Mouse (Mus musculus) ES-E14 (cell line): Measurements from ENCODE around the gene Nudt13. TPM values are rescaled to one million over a fixed set of nuclear protein-coding genes. Genes with fewer than 3 reads are reported as not detected.

ENCODE experiments used
- DNase-seq: peaks from one replicate; pipeline ENCODE4 v3.0.0-alpha.2; 2013; ENCODE audit warnings: low read depth, low spot score
- H3K27ac ChIP-seq: 2 replicates; pipeline ENCODE4 v1.5.1; 2012; ENCODE audit warnings: low read depth, mild to moderate bottlenecking, low read length, moderate library complexity, mixed read lengths; ENCODE audit not compliant: poor library complexity, insufficient read depth, severe bottlenecking
- H3K36me3 ChIP-seq: 2 replicates; pipeline ENCODE4 v1.6.1; 2012; ENCODE audit warnings: mild to moderate bottlenecking, low read length, moderate library complexity, mixed read lengths; ENCODE audit not compliant: control insufficient read depth, poor library complexity, insufficient read depth, severe bottlenecking
- H3K4me1 ChIP-seq, 2 experiments: fragments of 150-350 bp in 1 of 2; sonication (generic) in 1 of 2; 2 replicates each; pipeline ENCODE4 v1.6.1; 2012; ENCODE audit warnings: low read length in 2 of 2, mild to moderate bottlenecking in 1 of 2, mixed read lengths in 1 of 2; ENCODE audit not compliant: control insufficient read depth in 2 of 2, insufficient read depth in 2 of 2, poor library complexity in 1 of 2
- H3K4me3 ChIP-seq, 2 experiments: fragments of 150-350 bp in 1 of 2; sonication (generic) in 1 of 2; 2 replicates each; pipeline ENCODE4 v1.5.1; 2012; ENCODE audit warnings: low read length in 2 of 2, low read depth in 1 of 2, mild to moderate bottlenecking in 1 of 2, mixed read lengths in 1 of 2; ENCODE audit not compliant: insufficient read depth in 1 of 2, poor library complexity in 1 of 2, severe bottlenecking in 1 of 2
- H3K9ac ChIP-seq: 2 replicates; pipeline ENCODE4 v1.6.1; 2012; ENCODE audit warnings: low read depth, mild to moderate bottlenecking, low read length, mixed read lengths; ENCODE audit not compliant: poor library complexity, insufficient read depth, severe bottlenecking
- H3K9me3 ChIP-seq: fragments of 150-350 bp; sonication (generic); 2 replicates; pipeline ENCODE4 v1.6.1; 2012; ENCODE audit warnings: low read depth, mild to moderate bottlenecking, low read length; ENCODE audit not compliant: control insufficient read depth, insufficient read depth
- CHD2 ChIP-seq: IDR thresholded peaks from 2 replicates; pipeline ENCODE4 v1.6.1; 2014; ENCODE audit warnings: mild to moderate bottlenecking, low read depth, low read length, inconsistent platforms
- HCFC1 ChIP-seq: IDR thresholded peaks from 2 replicates; pipeline ENCODE4 v1.6.1; 2012; ENCODE audit warnings: low read length, inconsistent platforms, borderline replicate concordance; ENCODE audit not compliant: insufficient read depth
- MAFK ChIP-seq: IDR thresholded peaks from 2 replicates; pipeline ENCODE4 v1.6.1; 2014; ENCODE audit warnings: mild to moderate bottlenecking, low read depth, low read length, inconsistent platforms; ENCODE audit not compliant: insufficient read depth
- ZC3H11A ChIP-seq: IDR thresholded peaks from 2 replicates; pipeline ENCODE4 v1.6.1; 2012; ENCODE audit warnings: low read depth, mild to moderate bottlenecking, inconsistent platforms, low read length, borderline replicate concordance
- ZNF384 ChIP-seq: IDR thresholded peaks from 2 replicates; pipeline ENCODE4 v1.6.1; 2012; ENCODE audit warnings: low read depth, low read length, inconsistent platforms
- in situ Hi-C, 2 experiments: fragments of 600-800 bp; cut with MboI; formaldehyde crosslinking; loops; one replicate each; pipeline ENCODE4 v1.15.1; 2025; ENCODE audit warnings: low sequenced_read_pairs in 2 of 2, inconsistent platforms in 1 of 2; ENCODE audit not compliant: unreplicated experiment in 2 of 2
- total RNA-seq: library from RNA; depleted of rRNA; stranded (reverse); fragments of 300-350 nt; gene quantifications from 2 replicates; pipeline ENCODE4 v1.2.3, GENCODE M21; 2012; rRNA removed

The Nudt13 gene
- total RNA-seq, 1 experiment = 9.4 TPM

DNA sequence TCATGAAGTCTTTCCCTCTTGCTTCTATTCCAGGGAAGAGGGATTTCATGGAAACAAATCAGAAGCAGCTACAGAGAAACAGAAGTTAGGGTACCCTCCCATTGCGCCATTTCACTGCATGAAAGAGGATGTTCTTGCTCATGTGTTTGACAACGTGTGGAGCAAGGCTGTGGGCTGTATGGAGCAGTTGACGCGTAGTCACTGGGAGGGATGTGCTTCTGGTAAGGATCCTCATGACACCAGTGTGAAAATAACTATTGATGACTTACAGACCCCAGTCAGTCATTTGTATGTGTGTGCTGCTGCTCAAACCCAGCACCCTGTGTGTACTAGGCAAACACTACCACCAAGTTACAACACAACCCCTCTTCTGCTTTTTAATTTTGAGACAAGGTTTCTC is 68.7 kb downstream of the Nudt13 start:
- Histone ChIP-seq H3K4me1 (no peaks in the 10 kb centered on the region), H3K27ac (no peak overlapping the region), H3K9ac (no peak overlapping the region), H3K36me3 (no peaks in the 10 kb centered on the region; the same call in 1 of the 2 replicates), H3K9me3 (no peaks in the 10 kb centered on the region), H3K4me3 (no peak overlapping the region)
- DNase-seq = no peak
- in situ Hi-C loops = no loop called here
- TF ChIP-seq MAFK (no peak), ZNF384 (no peak), CHD2 (no peak), ZC3H11A (no peak), HCFC1 (no peak)

Other genes starting within 250 kb of the Nudt13 start
- gene Saysd1, start 156.2 kb upstream of the Nudt13 start, total RNA-seq = 7.2 and 11.7 TPM in 2 replicates
- 68.6 and 129 TPM in 2 replicates for gene Kcnk5, start 112.9 kb upstream of the Nudt13 start, total RNA-seq
- 0.26 TPM in 1 of 2 replicates, not detected in the other for gene Kcnk16, start 25.5 kb upstream of the Nudt13 start, total RNA-seq
- gene Ecd, start 53.4 kb downstream of the Nudt13 start, total RNA-seq = 35.1 and 53.5 TPM in 2 replicates
- 18.0 and 19.6 TPM in 2 replicates for gene Fam149b, start 53.5 kb downstream of the Nudt13 start, total RNA-seq
- 54.4 and 72.4 TPM in 2 replicates for gene Dnajc9, start 94.2 kb downstream of the Nudt13 start, total RNA-seq
- gene Mrps16, start 98.9 kb downstream of the Nudt13 start, total RNA-seq = 95.4 and 96.3 TPM in 2 replicates
- gene Cfap70, start 157.5 kb downstream of the Nudt13 start, total RNA-seq = 0.36 and 0.58 TPM in 2 replicates
- gene Anxa7, start 185.4 kb downstream of the Nudt13 start, total RNA-seq = 37.3 and 55.2 TPM in 2 replicates
- gene Mss51, start 202.2 kb downstream of the Nudt13 start, total RNA-seq = 1.1 and 1.7 TPM in 2 replicates